Mouse (Mus musculus) c-Kit-positive CD71-negative TER-119-negative erythroid progenitor cells, embryonic 14.5 days (primary cell): ENCODE results near the gene Phyhd1.

Experiments used
- DNase-seq: peaks from one replicate; pipeline ENCODE4 v3.0.0-alpha.2; 2013; ENCODE audit warnings: low read depth

Gene Phyhd1

GRCm38 (mm10) chr2:30256616-30257350 lies 9.2 kb upstream of the Phyhd1 start:
- no peak for DNase-seq

GRCm38 (mm10) chr2:30257699-30258460 lies 8.1 kb upstream of the Phyhd1 start:
- DNase-seq, result no peak

GRCm38 (mm10) chr2:30258600-30258999 lies 7.4 kb upstream of the Phyhd1 start:
- DNase-seq, result no peak

GRCm38 (mm10) chr2:30259131-30260064 lies 6.6 kb upstream of the Phyhd1 start:
- DNase-seq, result no peak

- DNase-seq, result no peak
These were observed 4.8 kb upstream of the Phyhd1 start for GRCm38 (mm10) chr2:30261064-30261736.

GRCm38 (mm10) chr2:30261921-30262839 lies 3.8 kb upstream of the Phyhd1 start:
- no peak for DNase-seq

- no peak for DNase-seq
These were observed 3.1 kb upstream of the Phyhd1 start for GRCm38 (mm10) chr2:30262840-30263441.

- DNase-seq, result no peak
These were observed 2.2 kb upstream of the Phyhd1 start for GRCm38 (mm10) chr2:30263811-30264210.

GRCm38 (mm10) chr2:30264671-30265519 lies 1.1 kb upstream of the Phyhd1 start:
- no peak for DNase-seq

- DNase-seq, result no peak
These were observed 464 bp downstream of the Phyhd1 start for GRCm38 (mm10) chr2:30266392-30266941.

- no peak for DNase-seq
These were observed 1.5 kb downstream of the Phyhd1 start for GRCm38 (mm10) chr2:30267466-30267865.

- DNase-seq, result no peak
These were observed 2.4 kb downstream of the Phyhd1 start for GRCm38 (mm10) chr2:30268371-30268770.

- no peak for DNase-seq
These were observed 3.4 kb downstream of the Phyhd1 start for GRCm38 (mm10) chr2:30269241-30269990.

- peak; percentile 63 for DNase-seq
These were observed 4.1 kb downstream of the Phyhd1 start for GRCm38 (mm10) chr2:30270134-30270533.

GRCm38 (mm10) chr2:30280743-30281142 lies 14.7 kb downstream of the Phyhd1 start, which contains the start of gene Gm28038:
Gene Gm28038 (plus strand): TSS chr2:30281043.
- DNase-seq, result no peak

GRCm38 (mm10) chr2:30281651-30282050 lies 15.6 kb downstream of the Phyhd1 start:
- DNase-seq, result no peak

GRCm38 (mm10) chr2:30283193-30283592 lies 17.2 kb downstream of the Phyhd1 start:
- no peak for DNase-seq

- DNase-seq, result no peak
These were observed 19.0 kb downstream of the Phyhd1 start for GRCm38 (mm10) chr2:30285004-30285403.
